Comparison of ENCODE assay signal across 9 mouse cellular contexts in genomic region chr10:128745946-128746613, GRCm38 (mm10). TPM values are rescaled to one million over a fixed set of nuclear protein-coding genes. Genes with fewer than 3 reads are reported as not detected.
A peak's percentile ranks its signal among the peaks of the same experiment; 100 is the strongest.
DNase-seq lines count a peak whose midpoint lies in the region.
"Had no signal": no experiment of that assay in that cellular context is flagged by ENCODE, and none has a peak within 500 bp of the region (broad histone marks: within the 10 kb centered on the region; RNA-seq: fewer than 3 reads in every experiment).

No protein-coding gene starts in this region.

- DNase-seq in heart, adult 11 months: peak; percentile 97
- no peak for DNase-seq in heart, postnatal 4 days
- DNase-seq in R1 (ENCODE audit: low read depth, low spot score): peak; percentile 41
- peak; percentile 31 for DNase-seq in lung, postnatal 14 days
- DNase-seq in thymus, adult 18-20 months: peak; percentile 77 to 89
- DNase-seq in left cerebral cortex, postnatal 4 days: no peak
- no peak for DNase-seq in cerebellum, postnatal 36 days
- DNase-seq in layer of hippocampus, postnatal 25 days (ENCODE audit: extremely low spot score in 1 of 2, low spot score in 1 of 2): no peak
- DNase-seq: kidney, postnatal 10 days had no signal

- intact Hi-C loops in left cerebral cortex, postnatal 4 days (cut with DNase I): no loop called here

RNA-seq across cellular contexts. Expression of gene Dgka, which starts 1.4 kb away (rescaled TPM):
- 1 to 10 TPM; 5.3 to 6.5 TPM for total RNA-seq in heart, postnatal 4 days (2021)
- total RNA-seq in left cerebral cortex, postnatal 4 days (2021): 1 to 10 TPM; 7.5 to 7.7 TPM
- total RNA-seq in layer of hippocampus, postnatal 25 days (2021): 1 to 10 TPM; 9.3 to 9.8 TPM

RNA-seq across cellular contexts. Expression of gene Pym1, which starts 1.6 kb away (rescaled TPM):
- total RNA-seq in heart, postnatal 4 days (2021): 10 to 100 TPM; 20.3 to 21.9 TPM
- 10 to 100 TPM; 37.5 TPM for total RNA-seq in left cerebral cortex, postnatal 4 days (2021)
- 10 to 100 TPM; 25.1 to 26.3 TPM for total RNA-seq in layer of hippocampus, postnatal 25 days (2021)

RNA-seq across cellular contexts. Expression of gene Cdk2, which starts 41.2 kb away (rescaled TPM):
- total RNA-seq in heart, postnatal 4 days (2021): 10 to 100 TPM; 59.2 to 63.1 TPM
- total RNA-seq in left cerebral cortex, postnatal 4 days (2021): 10 to 100 TPM in 1 of 2 experiments, 1 to 10 TPM in 1; 8.1 to 10.0 TPM
- 1 to 10 TPM; 2.7 to 4.0 TPM for total RNA-seq in layer of hippocampus, postnatal 25 days (2021)

RNA-seq across cellular contexts. Expression of gene Pmel, which starts 42.1 kb away (rescaled TPM):
- 1 to 10 TPM; 1.3 to 1.8 TPM for total RNA-seq in heart, postnatal 4 days (2021)
- total RNA-seq in left cerebral cortex, postnatal 4 days (2021): 1 to 10 TPM in 1 of 2 experiments, under 1 TPM in 1; 0.50 to 1.6 TPM
- under 1 TPM; 0.49 to 0.62 TPM for total RNA-seq in layer of hippocampus, postnatal 25 days (2021)

RNA-seq across cellular contexts. Expression of gene Mmp19, which starts 44.6 kb away (rescaled TPM):
- 1 to 10 TPM; 2.3 to 2.9 TPM for total RNA-seq in heart, postnatal 4 days (2021)
- total RNA-seq in left cerebral cortex, postnatal 4 days (2021): 1 to 10 TPM in 1 of 2 experiments, under 1 TPM in 1; 0.74 to 1.3 TPM
- total RNA-seq in layer of hippocampus, postnatal 25 days (2021): under 1 TPM; 0.54 to 0.81 TPM

Comparison
In these comparisons a context has a peak if more than half of its experiments do, and no peak if none do; other contexts are left out.
1. DNase-seq: peak in heart, adult 11 months (single experiment), R1 (single experiment), lung, postnatal 14 days (single experiment) and thymus, adult 18-20 months (2 of 2); none in heart, postnatal 4 days (single experiment), left cerebral cortex, postnatal 4 days (single experiment), cerebellum, postnatal 36 days (0 of 2) and layer of hippocampus, postnatal 25 days (0 of 2).
2. RNA of gene Cdk2, which starts 41.2 kb away (total RNA-seq): 59.2 to 63.1 TPM in heart, postnatal 4 days; 8.1 to 10.0 TPM in left cerebral cortex, postnatal 4 days and 2.7 to 4.0 TPM in layer of hippocampus, postnatal 25 days; every median in the first group is over 4 times any median in the second.